Mouse (Mus musculus): Measurements from ENCODE around the gene Ptk6. TPM values are rescaled to one million over a fixed set of nuclear protein-coding genes. Genes with fewer than 3 reads are reported as not detected.

Ptk6 gene
- polyA plus RNA-seq, 1 experiment from 2014 or later, result not detected

DNA sequence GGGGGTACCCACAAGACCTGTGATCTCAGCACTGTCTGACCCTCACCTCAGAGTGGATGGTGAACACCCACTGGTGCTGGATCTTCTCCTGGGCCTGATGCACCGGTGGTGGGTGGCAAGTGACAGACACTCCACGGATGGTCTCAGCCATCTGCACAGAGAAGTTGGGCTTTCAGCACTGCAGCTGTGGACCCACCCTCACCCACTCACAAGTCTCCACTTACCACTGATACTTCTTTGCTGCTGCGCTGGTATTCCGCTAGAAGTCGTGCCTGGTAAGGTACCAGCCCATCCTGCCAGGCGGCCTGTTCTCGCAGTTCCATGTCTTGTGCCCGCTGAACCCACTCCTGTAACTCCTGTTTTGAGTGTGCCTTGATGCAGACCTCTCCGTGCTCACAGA is 36.7 kb upstream of the Ptk6 start:
- ATAC-seq (ENCODE audit: insufficient read depth, low FRiP score, low TSS enrichment) (no peak), DNase-seq (ENCODE audit: low spot score) (no peak)
- H3K36me3 ChIP-seq (ENCODE audit: control insufficient read depth, insufficient read depth, low read length), result no peaks in the 10 kb centered on the region
- no peaks in the 10 kb centered on the region for H3K27me3 ChIP-seq (ENCODE audit: control insufficient read depth, insufficient read depth, low read length)
- peaks cover 4% of the 10 kb centered on the region; the same call in 1 of the 2 replicates for H3K4me1 ChIP-seq (ENCODE audit: control insufficient read depth, insufficient read depth, low read length)
- no peak overlapping the region for H3K4me2 ChIP-seq (ENCODE audit: low read depth)
- 88% methylated on average over 9 of the region's 9 CpGs for WGBS
- no peak overlapping the region for H3K27ac ChIP-seq (ENCODE audit: low read depth, low read length)
- H3K4me3 ChIP-seq (ENCODE audit: low read depth, low read length), result no peak overlapping the region
- no peaks in the 10 kb centered on the region for H3K9me3 ChIP-seq (ENCODE audit: control insufficient read depth, low read length)
- no peak overlapping the region for H3K9ac ChIP-seq (ENCODE audit: low read length)

DNA sequence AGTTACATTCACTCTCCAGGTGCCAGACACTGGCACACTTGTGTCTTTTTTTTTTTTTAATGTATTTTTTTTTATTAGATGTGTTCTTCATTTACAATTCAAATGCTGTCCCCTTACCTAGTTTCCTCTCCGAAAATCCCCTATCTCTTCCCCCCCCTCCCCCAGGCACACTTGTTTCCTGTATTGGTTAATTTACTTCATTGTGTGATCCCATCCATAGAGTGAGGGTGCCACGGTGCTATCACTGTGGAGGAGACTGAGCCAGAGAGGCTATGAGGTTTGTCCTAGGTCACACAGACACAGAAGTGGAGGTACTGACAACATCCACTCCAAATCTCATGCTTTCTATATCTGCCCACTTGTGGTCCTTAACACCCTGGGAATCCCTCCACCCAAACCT is 36.3 kb upstream of the Ptk6 start:
- no peak overlapping the region for H3K27ac ChIP-seq (ENCODE audit: low read depth, low read length)
- ATAC-seq (ENCODE audit: insufficient read depth, low FRiP score, low TSS enrichment), result no peak

DNA sequence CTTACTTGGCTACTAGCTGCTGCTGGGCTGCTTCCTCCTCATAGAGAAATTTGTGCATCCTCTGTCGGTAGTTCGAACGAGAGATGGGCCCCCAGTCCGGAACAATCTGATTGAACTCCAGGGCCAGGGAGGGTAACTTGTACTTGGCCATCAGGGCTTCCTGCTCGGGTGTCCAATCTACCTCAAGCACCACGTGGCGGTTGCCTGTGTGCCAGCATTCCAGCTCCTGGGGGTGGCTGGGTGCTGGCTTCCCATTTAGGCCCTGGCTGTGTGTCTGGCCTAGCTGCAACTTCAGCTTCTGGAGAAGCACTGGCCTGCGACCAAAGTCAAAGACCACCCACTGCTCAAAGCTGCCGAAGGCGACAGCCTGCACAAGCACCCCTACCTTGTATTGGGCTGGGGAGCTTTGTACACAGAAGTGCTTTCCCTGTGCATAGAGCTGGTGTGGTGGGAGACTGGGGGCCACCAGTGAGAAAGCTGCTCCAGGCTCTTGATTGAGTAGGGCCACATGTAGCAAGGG is 35.6 kb upstream of the Ptk6 start:
- H3K4me3 ChIP-seq (ENCODE audit: low read depth, low read length), result no peak overlapping the region
- no peak overlapping the region for H3K27ac ChIP-seq (ENCODE audit: low read depth, low read length)
- peaks cover 4% of the 10 kb centered on the region; the same call in 1 of the 2 replicates for H3K4me1 ChIP-seq (ENCODE audit: control insufficient read depth, insufficient read depth, low read length)
- H3K36me3 ChIP-seq (ENCODE audit: control insufficient read depth, insufficient read depth, low read length), result no peaks in the 10 kb centered on the region
- H3K9me3 ChIP-seq (ENCODE audit: control insufficient read depth, low read length), result no peaks in the 10 kb centered on the region
- ATAC-seq (ENCODE audit: insufficient read depth, low FRiP score, low TSS enrichment) (no peak), DNase-seq (ENCODE audit: low spot score) (no peak)
- WGBS, result 79% methylated on average over 10 of the region's 10 CpGs
- H3K9ac ChIP-seq (ENCODE audit: low read length), result no peak overlapping the region
- H3K27me3 ChIP-seq (ENCODE audit: control insufficient read depth, insufficient read depth, low read length), result no peaks in the 10 kb centered on the region
- H3K4me2 ChIP-seq (ENCODE audit: low read depth), result no peak overlapping the region

More for the DNA sequence above, 36.3 kb upstream of the Ptk6 start:
- Histone ChIP-seq H3K36me3 (ENCODE audit: control insufficient read depth, insufficient read depth, low read length) (no peaks in the 10 kb centered on the region), H3K4me1 (ENCODE audit: control insufficient read depth, insufficient read depth, low read length) (peaks cover 4% of the 10 kb centered on the region; the same call in 1 of the 2 replicates), H3K4me3 (ENCODE audit: low read depth, low read length) (no peak overlapping the region), H3K4me2 (ENCODE audit: low read depth) (no peak overlapping the region), H3K27me3 (ENCODE audit: control insufficient read depth, insufficient read depth, low read length) (no peaks in the 10 kb centered on the region), H3K9me3 (ENCODE audit: control insufficient read depth, low read length) (no peaks in the 10 kb centered on the region), H3K9ac (ENCODE audit: low read length) (no peak overlapping the region)
- no peak for DNase-seq (ENCODE audit: low spot score)
- WGBS, result 90% methylated on average over 2 of the region's 2 CpGs

DNA sequence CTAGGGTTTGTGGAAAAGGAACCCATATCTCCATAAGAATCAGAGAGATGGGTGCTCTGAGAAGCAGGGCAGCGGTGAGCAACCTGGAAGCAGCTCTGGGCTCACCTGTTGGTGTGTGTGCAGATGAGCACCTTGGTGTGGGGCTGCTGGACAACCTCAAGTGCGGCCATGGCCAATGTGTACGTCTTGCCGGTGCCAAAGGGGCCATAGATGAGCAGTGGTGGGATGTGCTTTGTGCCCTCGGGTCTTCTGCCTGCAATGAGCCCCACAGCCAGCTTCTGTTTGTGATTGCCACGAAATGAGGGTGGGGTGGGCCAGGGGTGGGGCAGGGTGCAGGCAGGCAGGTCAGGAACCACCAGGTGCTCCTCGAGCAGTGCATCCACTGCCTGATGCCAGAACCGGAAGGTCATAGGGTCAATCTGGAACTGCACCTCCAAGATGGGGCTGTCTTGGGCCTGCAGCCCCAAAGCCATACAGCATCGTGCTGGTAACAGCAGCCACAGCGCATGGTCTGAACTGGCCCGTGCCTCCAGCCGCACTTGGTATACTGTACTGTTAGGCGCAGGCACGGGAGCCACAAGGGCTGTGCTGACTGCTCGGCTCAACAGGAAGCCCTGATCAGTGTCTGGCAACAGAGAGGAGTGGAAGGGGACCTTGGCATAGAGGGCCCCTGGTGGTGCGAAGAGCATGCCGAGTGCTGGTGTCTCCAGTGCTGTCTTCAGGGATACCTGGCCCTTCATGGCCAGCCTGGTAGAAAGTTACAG is 34.8 kb upstream of the Ptk6 start:
- Histone ChIP-seq H3K27me3 (ENCODE audit: control insufficient read depth, insufficient read depth, low read length) (no peaks in the 10 kb centered on the region), H3K4me1 (ENCODE audit: control insufficient read depth, insufficient read depth, low read length) (peaks cover 4% of the 10 kb centered on the region; the same call in 1 of the 2 replicates), H3K36me3 (ENCODE audit: control insufficient read depth, insufficient read depth, low read length) (no peaks in the 10 kb centered on the region), H3K27ac (ENCODE audit: low read depth, low read length) (no peak overlapping the region), H3K9me3 (ENCODE audit: control insufficient read depth, low read length) (no peaks in the 10 kb centered on the region), H3K4me2 (ENCODE audit: low read depth) (no peak overlapping the region), H3K4me3 (ENCODE audit: low read depth, low read length) (no peak overlapping the region), H3K9ac (ENCODE audit: low read length) (no peak overlapping the region)
- DNase-seq (ENCODE audit: low spot score), result no peak
- 91% methylated on average over 17 of the region's 17 CpGs for WGBS
- ATAC-seq (ENCODE audit: insufficient read depth, low FRiP score, low TSS enrichment), result no peak

DNA sequence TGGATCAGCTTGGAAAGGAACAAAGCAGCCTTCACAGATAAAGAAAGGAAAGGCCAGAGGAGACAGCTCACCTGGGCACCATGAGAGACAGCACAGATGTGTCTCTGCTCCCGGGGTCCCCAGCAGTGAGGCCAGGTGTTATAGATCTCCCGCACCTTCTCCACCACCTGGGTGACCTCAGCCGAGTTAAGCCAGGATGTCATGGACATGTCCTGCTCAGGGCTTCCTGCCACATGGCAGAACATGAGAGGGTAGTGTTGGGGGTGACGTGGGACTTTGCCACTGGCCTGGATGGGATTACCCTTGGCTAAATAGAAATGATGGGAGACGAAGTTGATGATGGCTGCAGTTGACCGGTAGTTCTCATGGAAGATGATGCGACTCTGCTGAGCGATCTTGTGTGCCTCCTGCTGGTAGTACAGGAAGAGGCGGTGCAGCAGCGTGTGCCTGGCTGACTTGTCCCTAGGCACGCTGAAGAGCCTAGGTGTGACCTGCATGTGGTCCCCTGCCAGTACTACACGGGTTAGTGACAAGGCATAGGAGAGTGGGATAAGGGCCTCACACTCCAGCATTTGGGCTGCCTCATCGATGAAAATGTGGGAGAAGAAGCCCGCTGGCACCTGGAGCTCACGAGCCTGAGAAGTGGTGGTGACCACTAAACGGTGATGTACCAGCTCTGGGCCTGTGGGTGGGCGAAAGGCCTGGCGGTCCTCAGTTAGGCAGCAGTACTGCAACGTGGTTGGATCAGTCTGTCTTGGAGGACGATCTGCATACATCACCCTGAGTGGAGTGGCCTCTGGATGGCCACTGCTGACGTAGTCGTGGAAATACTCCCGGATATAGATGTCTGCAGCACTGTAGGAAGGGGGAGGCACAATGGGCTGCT is 33.3 kb upstream of the Ptk6 start:
- no peaks in the 10 kb centered on the region for H3K9me3 ChIP-seq (ENCODE audit: control insufficient read depth, low read length)
- no peaks in the 10 kb centered on the region for H3K4me1 ChIP-seq (ENCODE audit: control insufficient read depth, insufficient read depth, low read length)
- ATAC-seq (ENCODE audit: insufficient read depth, low FRiP score, low TSS enrichment) (no peak), DNase-seq (ENCODE audit: low spot score) (no peak)
- H3K27me3 ChIP-seq (ENCODE audit: control insufficient read depth, insufficient read depth, low read length), result no peaks in the 10 kb centered on the region
- H3K4me3 ChIP-seq (ENCODE audit: low read depth, low read length), result no peak overlapping the region
- H3K9ac ChIP-seq (ENCODE audit: low read length), result no peak overlapping the region
- 84% methylated on average over 23 of the region's 23 CpGs for WGBS
- H3K4me2 ChIP-seq (ENCODE audit: low read depth), result no peak overlapping the region
- no peak overlapping the region for H3K27ac ChIP-seq (ENCODE audit: low read depth, low read length)
- no peaks in the 10 kb centered on the region for H3K36me3 ChIP-seq (ENCODE audit: control insufficient read depth, insufficient read depth, low read length)

DNA sequence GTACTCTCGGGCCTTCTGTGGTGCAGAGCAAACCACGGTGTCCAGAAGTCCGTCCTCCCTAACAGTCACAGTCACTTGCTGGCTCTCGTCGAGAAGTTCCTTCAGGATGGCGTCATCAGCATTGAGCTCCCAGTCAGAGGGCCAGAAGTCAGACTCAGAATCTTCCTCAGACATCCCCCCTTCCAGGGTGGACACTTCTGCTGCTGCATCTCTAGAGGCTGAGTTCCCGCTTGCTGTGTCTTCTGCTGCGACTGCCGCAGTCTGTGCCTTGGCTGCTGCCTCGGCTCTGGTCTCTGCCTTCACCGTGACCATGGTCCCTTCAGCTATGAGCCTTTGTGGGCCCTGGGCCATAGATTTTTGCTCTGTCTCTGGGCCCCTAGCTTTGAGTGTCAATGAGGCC is 32.1 kb upstream of the Ptk6 start:
- H3K27me3 ChIP-seq (ENCODE audit: control insufficient read depth, insufficient read depth, low read length), result no peaks in the 10 kb centered on the region
- ATAC-seq (ENCODE audit: insufficient read depth, low FRiP score, low TSS enrichment) (no peak), DNase-seq (ENCODE audit: low spot score) (no peak)
- no peaks in the 10 kb centered on the region for H3K36me3 ChIP-seq (ENCODE audit: control insufficient read depth, insufficient read depth, low read length)
- no peak overlapping the region for H3K4me2 ChIP-seq (ENCODE audit: low read depth)
- WGBS, result 91% methylated on average over 11 of the region's 11 CpGs
- no peak overlapping the region for H3K27ac ChIP-seq (ENCODE audit: low read depth, low read length)
- no peak overlapping the region for H3K4me3 ChIP-seq (ENCODE audit: low read depth, low read length)
- H3K9me3 ChIP-seq (ENCODE audit: control insufficient read depth, low read length), result no peaks in the 10 kb centered on the region
- H3K4me1 ChIP-seq (ENCODE audit: control insufficient read depth, insufficient read depth, low read length), result no peaks in the 10 kb centered on the region
- H3K9ac ChIP-seq (ENCODE audit: low read length), result no peak overlapping the region

DNA sequence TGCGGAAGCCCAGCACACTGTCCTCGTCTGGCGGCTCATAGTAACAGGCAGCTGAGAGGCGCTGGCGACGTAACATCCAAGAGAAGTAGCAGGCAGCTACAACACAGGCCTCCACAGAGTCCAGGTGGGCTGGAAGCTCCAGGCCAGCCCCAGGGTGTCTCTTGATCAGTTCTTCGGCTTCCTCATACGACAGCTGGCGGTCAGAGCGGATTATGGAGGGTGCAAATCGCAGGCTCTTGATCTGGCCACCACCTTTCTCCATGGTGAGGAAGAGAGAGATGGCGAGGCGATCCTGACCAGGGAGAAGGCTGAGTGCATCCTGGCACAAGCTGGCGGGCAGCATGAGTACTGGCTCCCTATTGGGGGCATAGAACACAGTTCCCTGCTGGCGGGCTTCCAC is 30.9 kb upstream of the Ptk6 start:
- 91% methylated on average over 15 of the region's 15 CpGs for WGBS
- H3K4me2 ChIP-seq (ENCODE audit: low read depth), result no peak overlapping the region
- H3K4me1 ChIP-seq (ENCODE audit: control insufficient read depth, insufficient read depth, low read length), result no peaks in the 10 kb centered on the region
- H3K27me3 ChIP-seq (ENCODE audit: control insufficient read depth, insufficient read depth, low read length), result no peaks in the 10 kb centered on the region
- no peak overlapping the region; the same call in 1 of the 2 replicates for H3K9ac ChIP-seq (ENCODE audit: low read length)
- no peaks in the 10 kb centered on the region for H3K9me3 ChIP-seq (ENCODE audit: control insufficient read depth, low read length)
- no peak for ATAC-seq (ENCODE audit: insufficient read depth, low FRiP score, low TSS enrichment)
- DNase-seq (ENCODE audit: low spot score), result no peak
- no peak overlapping the region for H3K4me3 ChIP-seq (ENCODE audit: low read depth, low read length)
- no peak overlapping the region for H3K27ac ChIP-seq (ENCODE audit: low read depth, low read length)
- H3K36me3 ChIP-seq (ENCODE audit: control insufficient read depth, insufficient read depth, low read length), result no peaks in the 10 kb centered on the region

DNA sequence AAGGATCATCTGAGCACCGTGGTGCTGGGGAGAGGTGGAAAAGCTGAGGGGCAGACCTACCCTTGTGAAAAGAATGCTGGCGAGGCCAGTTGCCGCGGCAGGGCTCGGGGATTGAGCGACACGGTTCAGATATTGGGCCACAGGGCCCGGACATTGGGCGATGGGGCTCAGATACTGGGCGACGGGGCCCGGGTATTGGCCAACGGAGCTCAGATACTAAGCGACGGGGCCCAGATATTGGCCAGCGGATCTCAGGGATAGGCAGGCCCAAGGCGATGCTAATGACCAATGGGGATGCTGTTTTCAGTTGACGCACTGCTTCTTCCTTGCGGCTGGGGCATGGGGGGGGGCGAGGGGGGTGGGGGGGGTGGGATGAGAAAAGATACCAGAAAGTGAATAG is 28.6 kb upstream of the Ptk6 start:
- Histone ChIP-seq H3K27me3 (ENCODE audit: control insufficient read depth, insufficient read depth, low read length) (no peaks in the 10 kb centered on the region), H3K4me2 (ENCODE audit: low read depth) (no peak overlapping the region)

More for the DNA sequence above, 28.6 kb upstream of the Ptk6 start:
- Histone ChIP-seq H3K9me3 (ENCODE audit: control insufficient read depth, low read length) (no peaks in the 10 kb centered on the region), H3K4me3 (ENCODE audit: low read depth, low read length) (no peak overlapping the region), H3K27ac (ENCODE audit: low read depth, low read length) (no peak overlapping the region), H3K9ac (ENCODE audit: low read length) (no peak overlapping the region), H3K4me1 (ENCODE audit: control insufficient read depth, insufficient read depth, low read length) (no peaks in the 10 kb centered on the region), H3K36me3 (ENCODE audit: control insufficient read depth, insufficient read depth, low read length) (no peaks in the 10 kb centered on the region)
- 80% methylated on average over 20 of the region's 20 CpGs for WGBS
- ATAC-seq (ENCODE audit: insufficient read depth, low FRiP score, low TSS enrichment) (no peak), DNase-seq (ENCODE audit: low spot score) (no peak)

All from neural tube, embryonic 11.5 days (tissue).